Mouse (Mus musculus) forebrain, embryonic 12.5 days (tissue): Measurements from ENCODE around the gene Pcnx2. TPM values are rescaled to one million over a fixed set of nuclear protein-coding genes. Genes with fewer than 3 reads are reported as not detected.
A peak's percentile ranks its signal among the peaks of the same experiment; 100 is the strongest.

ENCODE experiments used
- ATAC-seq: fragments of 200-750 bp; cut with Nextera tagmentation; 2 replicates; pipeline ENCODE4 v1.8.0; 2017; ENCODE audit warnings: moderate TSS enrichment; ENCODE audit not compliant: low FRiP score
- H3K27ac ChIP-seq: fragments of 300-500 bp; sonication (generic); 2 replicates; pipeline ENCODE4 v1.5.1; 2016; ENCODE audit warnings: mild to moderate bottlenecking
- H3K27me3 ChIP-seq: fragments of 300-500 bp; sonication (generic); 2 replicates; pipeline ENCODE4 v1.6.1; 2016; ENCODE audit warnings: mild to moderate bottlenecking
- H3K36me3 ChIP-seq: fragments of 300-500 bp; sonication (generic); replicated peaks from 2 replicates; pipeline ENCODE4 v1.6.1; 2016; ENCODE audit warnings: mild to moderate bottlenecking
- H3K4me1 ChIP-seq: fragments of 300-500 bp; sonication (generic); 2 replicates; pipeline ENCODE4 v1.6.1; 2016
- H3K4me2 ChIP-seq: fragments of 300-500 bp; sonication (generic); 2 replicates; pipeline ENCODE4 v1.6.1; 2016; ENCODE audit warnings: mild to moderate bottlenecking, moderate library complexity
- H3K4me3 ChIP-seq: fragments of 300-500 bp; sonication (generic); replicated peaks from 2 replicates; pipeline ENCODE4 v1.5.1; 2016; ENCODE audit warnings: mild to moderate bottlenecking
- H3K9ac ChIP-seq: fragments of 300-500 bp; sonication (generic); 2 replicates; pipeline ENCODE4 v1.6.1; 2016; ENCODE audit warnings: mild to moderate bottlenecking
- H3K9me3 ChIP-seq: fragments of 300-500 bp; sonication (generic); 2 replicates; pipeline ENCODE4 v1.6.1; 2016
- WGBS: fragments of 180-500 bp; shearing (Covaris S2); methylation state at CpG from one replicate; pipeline ENCODE4 v1.1.7; 2016; 5-methylcytosine and 5-hydroxymethylcytosine counted together
- polyA plus RNA-seq: library from polyadenylated mRNA; unstranded; fragments of >200 nt; fragmentation: Nextera tagmentation; extraction: Ambion mirVana; gene quantifications from 2 replicates; pipeline ENCODE4 v1.2.1, GENCODE M21; 2016

Pcnx2 gene
- polyA plus RNA-seq: 1.3 TPM in 2 replicates

- H3K27ac ChIP-seq: no peak within 1 kb of the TSS
- 5% methylated on average over 44 of the region's 44 CpGs for WGBS
- ATAC-seq: peak; percentile 84
These were observed at the start of gene Pcnx2 for GRCm38 (mm10) chr8:125897868-125898788. Pcnx2 (minus strand) TSS chr8:125898317.

DNA sequence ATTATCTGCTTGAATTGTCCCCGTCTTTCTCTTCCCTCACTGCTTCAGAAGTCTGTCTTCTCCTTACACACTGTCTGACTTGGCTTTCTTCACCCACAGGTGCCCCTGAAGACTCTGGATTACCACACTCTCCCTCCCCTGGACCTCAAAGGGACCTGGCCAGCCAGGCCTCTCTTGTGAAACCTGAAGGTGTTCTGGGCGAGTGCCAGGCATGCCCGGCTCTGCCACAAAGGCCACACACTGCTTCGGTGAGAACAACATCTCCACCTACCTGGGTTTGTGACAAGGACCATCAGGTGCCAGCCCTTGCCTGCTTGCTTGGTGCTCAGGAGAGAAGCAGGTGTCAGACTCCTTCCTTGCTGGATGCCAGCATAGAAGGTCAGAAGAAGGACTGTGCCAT, 46.4 kb upstream of the Pcnx2 start:
- no peaks in the 10 kb centered on the region for H3K9me3 ChIP-seq
- H3K27ac ChIP-seq: no peak overlapping the region
- H3K27me3 ChIP-seq: no peaks in the 10 kb centered on the region
- ATAC-seq: no peak
- 89% methylated on average over 4 of the region's 4 CpGs for WGBS
- H3K9ac ChIP-seq: no peak overlapping the region
- no peaks in the 10 kb centered on the region for H3K36me3 ChIP-seq
- no peak overlapping the region for H3K4me2 ChIP-seq
- no peak overlapping the region for H3K4me3 ChIP-seq
- no peaks in the 10 kb centered on the region for H3K4me1 ChIP-seq

More at GRCm38 (mm10) chr8:125897868-125898788, at the start of gene Pcnx2:
- Histone ChIP-seq H3K27me3 (peaks cover 31% of the 10 kb centered on the region), H3K4me1 (peaks cover 14% of the 10 kb centered on the region), H3K4me2 (peak within 1 kb of the TSS; percentile 75), H3K9ac (peak within 1 kb of the TSS; percentile 63), H3K36me3 (no peaks in the 10 kb centered on the region), H3K4me3 (peak within 1 kb of the TSS; percentile 52), H3K9me3 (no peaks in the 10 kb centered on the region)

DNA sequence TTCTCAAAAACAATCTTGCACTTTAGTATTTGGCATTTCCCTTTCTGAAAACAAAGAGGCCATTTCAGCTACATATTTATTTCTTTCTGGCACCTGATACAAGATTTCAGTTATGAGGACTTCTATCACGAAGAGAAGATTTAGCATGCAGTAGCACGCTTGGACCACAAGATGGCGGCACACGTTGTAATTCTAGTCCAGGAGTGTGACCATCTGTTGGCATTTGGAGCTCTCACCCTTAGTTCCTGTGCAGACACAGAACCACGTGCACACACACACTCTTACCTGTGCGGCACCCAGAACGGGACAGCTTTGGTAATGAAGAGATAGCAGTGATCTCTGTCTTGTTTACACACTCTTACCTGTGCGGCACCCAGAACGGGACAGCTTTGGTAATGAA, 37.5 kb upstream of the Pcnx2 start:
- Histone ChIP-seq H3K27ac (no peak overlapping the region), H3K27me3 (no peaks in the 10 kb centered on the region), H3K4me1 (no peaks in the 10 kb centered on the region), H3K36me3 (no peaks in the 10 kb centered on the region), H3K9ac (no peak overlapping the region), H3K9me3 (no peaks in the 10 kb centered on the region), H3K4me3 (no peak overlapping the region), H3K4me2 (no peak overlapping the region)
- ATAC-seq: no peak
- WGBS: 49% methylated on average over 9 of the region's 9 CpGs

GRCm38 (mm10) chr8:125931822-125932221, 33.7 kb upstream of the Pcnx2 start:
- ATAC-seq: no peak
- no peak overlapping the region for H3K27ac ChIP-seq
- 95% methylated on average over 6 of the region's 6 CpGs for WGBS
- H3K4me2 ChIP-seq: no peak overlapping the region
- H3K4me1 ChIP-seq: no peaks in the 10 kb centered on the region
- H3K9me3 ChIP-seq: no peaks in the 10 kb centered on the region
- no peaks in the 10 kb centered on the region for H3K36me3 ChIP-seq
- no peak overlapping the region for H3K4me3 ChIP-seq
- H3K27me3 ChIP-seq: no peaks in the 10 kb centered on the region
- H3K9ac ChIP-seq: no peak overlapping the region

DNA sequence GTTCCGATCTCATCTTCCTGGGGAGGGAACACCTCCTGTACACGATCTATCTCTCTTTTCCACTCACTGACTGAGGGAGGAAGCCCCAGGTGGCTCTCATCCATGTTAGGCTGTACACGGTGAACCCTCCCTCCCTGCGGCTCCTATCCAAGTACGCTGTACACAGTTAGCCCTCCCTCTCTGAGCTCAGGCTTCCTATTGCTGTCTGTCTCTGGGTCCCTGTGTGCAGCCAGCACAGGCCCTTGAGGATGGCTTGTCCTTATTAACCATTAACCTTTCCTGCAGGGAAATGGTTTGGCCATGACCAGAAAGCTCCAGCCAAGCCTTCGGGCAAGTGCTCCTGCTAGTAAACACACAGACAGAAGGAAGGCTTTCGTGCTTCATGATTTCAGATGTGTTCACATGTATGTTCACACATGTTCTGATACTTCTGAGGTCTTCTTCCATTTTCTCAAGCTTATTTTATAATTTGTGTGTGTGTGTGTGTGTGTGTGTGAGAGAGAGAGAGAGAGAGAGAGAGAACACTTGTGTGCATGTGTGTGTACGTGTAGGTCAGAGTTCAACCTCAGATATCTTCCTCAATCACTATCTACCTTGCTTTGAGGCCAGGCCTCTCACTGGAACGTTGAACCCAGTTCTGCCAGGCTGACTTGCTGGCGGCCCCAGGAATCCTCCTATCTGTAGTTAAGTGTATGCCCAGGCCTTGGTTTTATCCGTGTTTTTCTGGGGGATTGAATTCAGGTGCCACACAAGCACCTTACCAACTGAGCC, 32.3 kb upstream of the Pcnx2 start:
- no peak overlapping the region for H3K27ac ChIP-seq
- 87% methylated on average over 11 of the region's 11 CpGs for WGBS
- H3K4me3 ChIP-seq: no peak overlapping the region
- H3K4me2 ChIP-seq: no peak overlapping the region
- ATAC-seq: no peak
- no peaks in the 10 kb centered on the region for H3K9me3 ChIP-seq
- H3K4me1 ChIP-seq: no peaks in the 10 kb centered on the region
- no peaks in the 10 kb centered on the region for H3K27me3 ChIP-seq
- H3K9ac ChIP-seq: no peak overlapping the region
- H3K36me3 ChIP-seq: no peaks in the 10 kb centered on the region

GRCm38 (mm10) chr8:125926636-125927035, 28.5 kb upstream of the Pcnx2 start:
- H3K27ac ChIP-seq: no peak overlapping the region
- no peaks in the 10 kb centered on the region for H3K27me3 ChIP-seq
- 85% methylated on average over 4 of the region's 4 CpGs for WGBS
- no peaks in the 10 kb centered on the region for H3K36me3 ChIP-seq
- no peak overlapping the region for H3K4me3 ChIP-seq
- no peaks in the 10 kb centered on the region for H3K9me3 ChIP-seq
- no peak for ATAC-seq
- no peak overlapping the region for H3K9ac ChIP-seq
- H3K4me1 ChIP-seq: no peaks in the 10 kb centered on the region
- H3K4me2 ChIP-seq: no peak overlapping the region

DNA sequence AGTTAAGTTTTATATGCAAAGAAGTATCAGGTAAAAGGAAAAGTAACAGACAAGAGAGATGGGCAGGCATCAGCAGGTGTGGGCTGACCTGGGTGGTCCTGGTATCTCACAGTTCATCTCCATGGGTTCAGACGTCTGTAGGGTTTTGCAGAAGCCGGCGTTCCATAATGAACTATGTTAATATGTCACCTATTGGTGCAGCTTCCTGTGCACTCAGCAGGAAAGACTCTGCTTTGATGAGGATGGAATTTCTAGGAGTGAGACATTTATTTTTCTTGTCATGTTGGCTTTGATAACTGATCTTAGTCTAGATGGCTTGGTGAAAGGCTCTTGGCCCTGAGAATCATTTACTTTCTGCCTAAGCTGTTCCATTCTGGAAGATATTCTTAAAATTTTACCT, 24.2 kb upstream of the Pcnx2 start:
- Histone ChIP-seq H3K9ac (no peak overlapping the region), H3K4me1 (0 out of 2 replicates have a peak, but pooled peaks cover 3% of the 10 kb centered on the region), H3K9me3 (no peaks in the 10 kb centered on the region), H3K4me3 (no peak overlapping the region), H3K27me3 (0 out of 2 replicates have a peak, but pooled peaks cover 3% of the 10 kb centered on the region), H3K36me3 (no peaks in the 10 kb centered on the region), H3K27ac (no peak overlapping the region), H3K4me2 (no peak overlapping the region)
- no peak for ATAC-seq
- 89% methylated on average over 3 of the region's 3 CpGs for WGBS

GRCm38 (mm10) chr8:125920761-125921160, 22.6 kb upstream of the Pcnx2 start:
- WGBS: 75% methylated on average over 9 of the region's 9 CpGs
- Histone ChIP-seq H3K9ac (no peak overlapping the region), H3K9me3 (no peaks in the 10 kb centered on the region)

GRCm38 (mm10) chr8:125920281-125920680, 22.2 kb upstream of the Pcnx2 start:
- H3K27me3 ChIP-seq: peaks cover 6% of the 10 kb centered on the region; the same call in 1 of the 2 replicates
- no peak overlapping the region for H3K4me2 ChIP-seq
- ATAC-seq: no peak

More at GRCm38 (mm10) chr8:125920761-125921160, 22.6 kb upstream of the Pcnx2 start:
- no peak overlapping the region for H3K4me3 ChIP-seq
- H3K27ac ChIP-seq: no peak overlapping the region
- no peaks in the 10 kb centered on the region for H3K36me3 ChIP-seq
- H3K27me3 ChIP-seq: 0 out of 2 replicates have a peak, but pooled peaks cover 3% of the 10 kb centered on the region
- H3K4me1 ChIP-seq: 0 out of 2 replicates have a peak, but pooled peaks cover 3% of the 10 kb centered on the region
- no peak for ATAC-seq
- no peak overlapping the region for H3K4me2 ChIP-seq

DNA sequence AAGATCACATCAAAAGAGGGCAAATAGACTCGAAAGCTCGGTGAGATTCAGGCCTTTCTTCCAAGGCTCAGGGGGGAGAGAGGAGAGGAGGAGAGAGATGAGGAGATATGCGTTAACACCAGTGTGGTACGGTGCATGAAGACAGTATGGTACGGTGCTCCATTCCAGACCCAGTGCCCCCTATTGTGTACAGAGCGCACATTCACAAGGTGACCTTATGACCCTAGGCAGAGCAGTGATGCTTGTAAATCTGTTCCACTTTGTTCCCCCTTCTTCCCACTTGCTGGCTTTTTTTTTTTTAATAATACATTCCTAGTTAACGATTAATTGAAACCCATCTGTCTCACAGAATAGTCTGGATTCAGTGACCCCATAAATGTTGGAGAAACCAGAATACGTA, 21.4 kb upstream of the Pcnx2 start:
- ATAC-seq: no peak
- Histone ChIP-seq H3K4me2 (no peak overlapping the region), H3K9me3 (no peaks in the 10 kb centered on the region), H3K4me1 (0 out of 2 replicates have a peak, but pooled peaks cover 3% of the 10 kb centered on the region), H3K27me3 (peaks cover 13% of the 10 kb centered on the region; the same call in 1 of the 2 replicates), H3K4me3 (no peak overlapping the region), H3K36me3 (no peaks in the 10 kb centered on the region), H3K9ac (no peak overlapping the region), H3K27ac (no peak overlapping the region)
- WGBS: 44% methylated on average over 8 of the region's 8 CpGs

More at GRCm38 (mm10) chr8:125920281-125920680, 22.2 kb upstream of the Pcnx2 start:
- Histone ChIP-seq H3K27ac (no peak overlapping the region; the same call in 1 of the 2 replicates), H3K4me3 (no peak overlapping the region), H3K36me3 (no peaks in the 10 kb centered on the region), H3K4me1 (0 out of 2 replicates have a peak, but pooled peaks cover 3% of the 10 kb centered on the region), H3K9me3 (no peaks in the 10 kb centered on the region), H3K9ac (no peak overlapping the region)
- WGBS: 79% methylated on average over 10 of the region's 10 CpGs

GRCm38 (mm10) chr8:125918719-125919118, 20.6 kb upstream of the Pcnx2 start:
- Histone ChIP-seq H3K27ac (no peak overlapping the region), H3K27me3 (peaks cover 17% of the 10 kb centered on the region; the same call in 1 of the 2 replicates), H3K9me3 (no peaks in the 10 kb centered on the region), H3K4me3 (no peak overlapping the region), H3K4me2 (no peak overlapping the region), H3K36me3 (no peaks in the 10 kb centered on the region), H3K9ac (no peak overlapping the region), H3K4me1 (0 out of 2 replicates have a peak, but pooled peaks cover 3% of the 10 kb centered on the region)
- 84% methylated on average over 2 of the region's 2 CpGs for WGBS
- ATAC-seq: no peak

GRCm38 (mm10) chr8:125917013-125917412, 18.9 kb upstream of the Pcnx2 start:
- no peak for ATAC-seq
- Histone ChIP-seq H3K27me3 (peaks cover 34% of the 10 kb centered on the region), H3K4me1 (0 out of 2 replicates have a peak, but pooled peaks cover 3% of the 10 kb centered on the region), H3K4me2 (no peak overlapping the region), H3K9me3 (no peaks in the 10 kb centered on the region), H3K4me3 (no peak overlapping the region), H3K27ac (no peak overlapping the region), H3K36me3 (no peaks in the 10 kb centered on the region), H3K9ac (no peak overlapping the region)
- 85% methylated on average over 10 of the region's 10 CpGs for WGBS
